Mouse (Mus musculus): ENCODE results near the gene Trappc6a.

DNA sequence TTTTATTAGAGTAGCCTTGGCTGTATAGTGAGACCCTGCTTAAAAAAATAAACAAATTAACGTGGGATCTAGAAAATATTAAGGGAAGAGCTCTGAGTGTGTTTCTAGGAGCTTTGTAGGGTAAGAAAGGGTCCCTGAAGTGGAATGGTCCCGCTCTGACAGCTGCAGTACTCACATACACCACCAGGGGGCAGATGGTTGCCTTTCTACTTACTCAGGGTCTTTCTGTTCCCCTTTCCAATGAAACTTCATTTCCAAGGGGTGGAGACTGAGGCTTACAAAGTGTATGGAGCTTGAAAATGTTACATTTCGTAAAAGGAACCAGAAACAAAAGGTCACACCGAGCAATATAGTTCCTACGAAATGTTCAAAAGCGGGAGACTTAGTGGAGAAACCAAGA lies 46.7 kb upstream of the Trappc6a start:
- TF ChIP-seq CTCF (IDR thresholded peaks at IDR 0.05; ENCODE audit: control insufficient read depth, insufficient read depth, insufficient replicate concordance, low read depth, low read length) (peak; percentile 75; the same call in 1 of the 2 replicates), POLR2A (IDR thresholded peaks at IDR 0.05; ENCODE audit: control insufficient read depth, low read depth, low read length) (no peak)
